Mouse (Mus musculus) kidney, adult 8-10 months (tissue): ENCODE data around the gene Lmntd1.
A peak's percentile ranks its signal among the peaks of the same experiment; 100 is the strongest.

Source experiments
- DNase-seq, 2 experiments: peaks; one replicate each; pipeline ENCODE4 v3.0.0; 2022

The Lmntd1 gene

GRCm38 (mm10) chr6:145604126-145604525 is 10.0 kb downstream of the Lmntd1 start:
- DNase-seq = no peak

GRCm38 (mm10) chr6:145598794-145599555 is 15.1 kb downstream of the Lmntd1 start:
- no peak for DNase-seq

GRCm38 (mm10) chr6:145595905-145596304 is 18.2 kb downstream of the Lmntd1 start:
- no peak for DNase-seq

GRCm38 (mm10) chr6:145593991-145594390 is 20.1 kb downstream of the Lmntd1 start:
- no peak for DNase-seq

GRCm38 (mm10) chr6:145592531-145592998 is 21.6 kb downstream of the Lmntd1 start:
- no peak for DNase-seq

GRCm38 (mm10) chr6:145592036-145592435 is 22.1 kb downstream of the Lmntd1 start:
- DNase-seq = no peak

- no peak for DNase-seq
Observed at GRCm38 (mm10) chr6:145591578-145591977, 22.5 kb downstream of the Lmntd1 start.

GRCm38 (mm10) chr6:145590501-145591293 is 23.4 kb downstream of the Lmntd1 start:
- no peak for DNase-seq

- no peak for DNase-seq
Observed at GRCm38 (mm10) chr6:145585052-145585973, 28.8 kb downstream of the Lmntd1 start.

GRCm38 (mm10) chr6:145581366-145582170 is 32.6 kb downstream of the Lmntd1 start:
- no peak for DNase-seq

GRCm38 (mm10) chr6:145579761-145580160 is 34.4 kb downstream of the Lmntd1 start:
- DNase-seq = peak in 1 of 2 experiments; percentile 23

- peak; percentile 35 for DNase-seq
Observed at GRCm38 (mm10) chr6:145578457-145579185, 35.5 kb downstream of the Lmntd1 start.

GRCm38 (mm10) chr6:145576762-145577161 is 37.4 kb downstream of the Lmntd1 start:
- no peak for DNase-seq

- no peak for DNase-seq
Observed at GRCm38 (mm10) chr6:145573250-145574013, 40.7 kb downstream of the Lmntd1 start.

GRCm38 (mm10) chr6:145568701-145569100 is 45.4 kb downstream of the Lmntd1 start:
- DNase-seq = no peak

GRCm38 (mm10) chr6:145567832-145568231 is 46.3 kb downstream of the Lmntd1 start:
- DNase-seq = no peak

GRCm38 (mm10) chr6:145567296-145567695 is 46.8 kb downstream of the Lmntd1 start:
- DNase-seq = no peak

GRCm38 (mm10) chr6:145565663-145566062 is 48.5 kb downstream of the Lmntd1 start:
- DNase-seq = no peak

GRCm38 (mm10) chr6:145564671-145565070 is 49.4 kb downstream of the Lmntd1 start:
- DNase-seq = no peak
